Mouse (Mus musculus) adrenal gland, adult (tissue): ENCODE data around the gene Gm5169.
"Not testable (repeated sequence)": the region's sequence is repeated elsewhere in the genome, so short reads cannot be mapped to it uniquely, and the experiment has no call there.

Experiments
- DNase-seq, 2 experiments: peaks; one replicate each; pipeline ENCODE4 v3.0.0; 2022 to 2023; ENCODE audit warnings: low spot score in 1 of 2; ENCODE audit not compliant: inconsistent age in 2 of 2

Gm5169 gene

GRCm38 (mm10) chrX:25301355-25301754, at the start of gene Gm5169:
Gm5169 (minus strand) TSS chrX:25301455.
- not testable (repeated sequence) for DNase-seq

- DNase-seq = not testable (repeated sequence)
Measured at GRCm38 (mm10) chrX:25347424-25347823, 46.2 kb upstream of the Gm5169 start.
